Mouse (Mus musculus): ENCODE results near the gene Rhog. TPM values are rescaled to one million over a fixed set of nuclear protein-coding genes. Genes with fewer than 3 reads are reported as not detected.

Rhog gene
- polyA plus RNA-seq, 1 experiment, result 20.0 TPM

DNA sequence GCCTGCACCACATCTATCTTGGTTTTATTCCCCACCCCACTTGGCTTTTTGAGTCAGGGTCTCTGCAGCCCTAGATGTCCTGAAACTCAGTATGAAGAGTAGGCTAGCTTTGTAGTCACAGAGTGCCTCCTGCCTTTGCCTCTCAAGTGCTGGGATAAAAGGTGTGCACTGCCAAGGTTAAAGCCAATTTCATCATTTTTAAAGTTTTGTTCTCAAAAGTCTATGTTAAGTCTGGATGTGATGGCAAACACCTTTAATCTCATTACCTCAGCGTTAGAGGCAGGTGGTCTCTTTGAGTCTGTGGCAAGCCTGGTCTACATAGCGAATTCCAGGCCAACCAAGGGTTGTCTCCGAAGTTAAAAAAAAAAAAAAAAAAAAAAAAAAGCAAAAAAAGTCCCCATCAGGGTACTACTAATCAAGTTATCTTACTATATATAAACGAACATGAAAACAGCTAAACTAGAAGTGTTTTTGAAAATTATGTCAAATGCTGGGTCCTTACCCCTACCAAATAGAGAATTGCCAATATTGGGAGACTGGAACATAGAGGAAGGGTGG is 47.0 kb downstream of the Rhog start:
- H3K9me3 ChIP-seq (replicated peaks; ENCODE audit: control insufficient read depth, insufficient read depth, low read length, poor library complexity, severe bottlenecking), result no peaks in the 10 kb centered on the region
- TF ChIP-seq CTCF (IDR thresholded peaks at IDR 0.05; ENCODE audit: low read depth, low read length), result no peak
- no peak for TF ChIP-seq POLR2A (IDR thresholded peaks at IDR 0.05; ENCODE audit: insufficient read depth, low read length)
- no peak for TF ChIP-seq EP300 (IDR thresholded peaks at IDR 0.05; ENCODE audit: insufficient read depth, low read depth, low read length)
- H3K36me3 ChIP-seq (ENCODE audit: control insufficient read depth, insufficient read depth, low read length, poor library complexity, severe bottlenecking), result peaks cover 14% of the 10 kb centered on the region; the same call in 1 of the 2 replicates
- H3K4me1 ChIP-seq (ENCODE audit: control insufficient read depth, insufficient read depth, low read length), result no peaks in the 10 kb centered on the region
- H3K9ac ChIP-seq (ENCODE audit: low read depth, poor library complexity, severe bottlenecking), result peak overlapping the region; percentile 93
- H3K27ac ChIP-seq (ENCODE audit: insufficient read depth, low read length), result no peak overlapping the region
- H3K27me3 ChIP-seq (ENCODE audit: control insufficient read depth, insufficient read depth, low read length, poor library complexity, severe bottlenecking), result no peaks in the 10 kb centered on the region
- H3K4me3 ChIP-seq (ENCODE audit: low read depth, low read length), result peak overlapping the region; percentile 57

- H3K4me3 ChIP-seq (ENCODE audit: low read depth, low read length), result no peak overlapping the region
- H3K9ac ChIP-seq (ENCODE audit: low read depth, poor library complexity, severe bottlenecking), result no peak overlapping the region
- H3K27ac ChIP-seq (ENCODE audit: insufficient read depth, low read length), result no peak overlapping the region
- no peak for TF ChIP-seq POLR2A (IDR thresholded peaks at IDR 0.05; ENCODE audit: insufficient read depth, low read length)
- peaks cover 2% of the 10 kb centered on the region for H3K4me1 ChIP-seq (ENCODE audit: control insufficient read depth, insufficient read depth, low read length)
- H3K9me3 ChIP-seq (replicated peaks; ENCODE audit: control insufficient read depth, insufficient read depth, low read length, poor library complexity, severe bottlenecking), result no peaks in the 10 kb centered on the region
- no peaks in the 10 kb centered on the region for H3K27me3 ChIP-seq (ENCODE audit: control insufficient read depth, insufficient read depth, low read length, poor library complexity, severe bottlenecking)
- peaks cover 16% of the 10 kb centered on the region for H3K36me3 ChIP-seq (ENCODE audit: control insufficient read depth, insufficient read depth, low read length, poor library complexity, severe bottlenecking)
Measured at GRCm38 (mm10) chr7:102205646-102206045, 50.2 kb downstream of the Rhog start.

DNA sequence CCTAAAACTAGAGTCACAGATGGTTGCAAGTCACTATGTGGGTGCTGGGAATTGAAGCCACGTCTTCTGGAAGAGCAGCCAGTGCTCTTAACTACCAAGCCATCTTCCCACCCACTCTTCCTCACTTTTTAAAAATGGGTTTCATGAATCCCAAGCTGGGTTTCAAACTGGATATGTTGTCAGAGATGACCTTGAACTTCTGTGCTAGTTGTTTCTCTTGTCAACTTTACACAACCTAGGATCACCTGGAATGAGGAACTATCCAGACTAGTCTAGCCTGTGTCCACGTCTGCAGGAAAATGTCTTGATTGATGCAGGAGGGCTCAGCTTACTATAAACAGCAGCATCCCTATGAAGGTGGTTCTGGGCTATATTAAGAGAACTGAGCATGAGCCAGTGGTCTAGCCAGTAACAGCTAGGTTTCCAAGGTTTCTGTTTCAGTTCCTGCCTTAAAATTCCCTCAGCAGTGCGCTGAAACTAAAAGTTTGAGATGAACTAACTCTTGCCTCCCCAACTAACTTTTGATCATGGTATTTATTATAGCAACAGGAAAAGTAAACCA is 51.5 kb downstream of the Rhog start:
- H3K27me3 ChIP-seq (ENCODE audit: control insufficient read depth, insufficient read depth, low read length, poor library complexity, severe bottlenecking), result no peaks in the 10 kb centered on the region
- peaks cover 2% of the 10 kb centered on the region for H3K4me1 ChIP-seq (ENCODE audit: control insufficient read depth, insufficient read depth, low read length)
- TF ChIP-seq CTCF (IDR thresholded peaks at IDR 0.05; ENCODE audit: low read depth, low read length) (no peak), EP300 (IDR thresholded peaks at IDR 0.05; ENCODE audit: insufficient read depth, low read depth, low read length) (no peak)
- H3K9ac ChIP-seq (ENCODE audit: low read depth, poor library complexity, severe bottlenecking), result no peak overlapping the region
- peaks cover 20% of the 10 kb centered on the region for H3K36me3 ChIP-seq (ENCODE audit: control insufficient read depth, insufficient read depth, low read length, poor library complexity, severe bottlenecking)
- no peak overlapping the region for H3K27ac ChIP-seq (ENCODE audit: insufficient read depth, low read length)
- no peak overlapping the region for H3K4me3 ChIP-seq (ENCODE audit: low read depth, low read length)
- no peaks in the 10 kb centered on the region for H3K9me3 ChIP-seq (replicated peaks; ENCODE audit: control insufficient read depth, insufficient read depth, low read length, poor library complexity, severe bottlenecking)

DNA sequence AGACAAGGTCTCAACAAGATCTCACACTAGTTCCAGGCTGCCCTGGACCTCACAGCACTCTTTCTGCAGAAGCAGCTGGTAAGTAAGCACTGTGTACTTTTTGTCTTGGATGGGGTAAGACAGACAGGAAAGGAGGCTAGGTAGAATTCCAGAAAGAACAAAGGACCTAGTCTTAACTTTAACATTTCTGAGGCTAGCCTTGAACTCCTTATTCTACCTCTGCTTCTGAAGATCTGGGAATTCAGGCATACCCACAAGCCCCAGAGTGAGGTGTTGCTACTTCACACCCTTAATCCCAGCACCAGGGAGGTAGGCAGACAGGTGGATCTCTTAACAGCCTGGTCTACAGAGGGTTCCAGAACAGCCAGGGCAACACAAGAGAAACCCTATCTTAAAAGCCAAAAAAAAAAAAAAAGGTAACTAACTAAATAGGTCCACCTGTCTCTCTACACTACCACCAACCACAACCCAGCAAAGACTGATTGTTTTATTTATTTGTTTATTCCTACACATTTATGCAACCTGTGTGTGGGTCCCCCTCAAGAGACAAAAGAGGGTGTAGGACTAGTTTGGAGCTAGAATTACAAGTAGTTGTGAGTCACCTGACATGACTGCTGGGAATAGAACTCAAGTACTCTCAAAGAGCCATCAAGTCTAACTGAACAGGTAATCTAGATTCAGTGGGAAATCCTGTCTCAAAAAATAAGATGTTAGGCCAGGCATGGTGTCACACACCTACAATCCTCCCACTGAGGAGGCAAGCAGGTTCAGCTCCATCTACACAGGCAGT is 54.7 kb downstream of the Rhog start:
- Histone ChIP-seq H3K4me3 (ENCODE audit: low read depth, low read length) (peak overlapping the region; percentile 45), H3K27ac (ENCODE audit: insufficient read depth, low read length) (peak overlapping the region; percentile 98), H3K36me3 (ENCODE audit: control insufficient read depth, insufficient read depth, low read length, poor library complexity, severe bottlenecking) (peaks cover 14% of the 10 kb centered on the region), H3K9ac (ENCODE audit: low read depth, poor library complexity, severe bottlenecking) (peak overlapping the region; percentile 60), H3K9me3 (replicated peaks; ENCODE audit: control insufficient read depth, insufficient read depth, low read length, poor library complexity, severe bottlenecking) (no peaks in the 10 kb centered on the region), H3K4me1 (ENCODE audit: control insufficient read depth, insufficient read depth, low read length) (peaks cover 2% of the 10 kb centered on the region), H3K27me3 (ENCODE audit: control insufficient read depth, insufficient read depth, low read length, poor library complexity, severe bottlenecking) (no peaks in the 10 kb centered on the region)
- TF ChIP-seq POLR2A (IDR thresholded peaks at IDR 0.05; ENCODE audit: insufficient read depth, low read length), result no peak

- no peaks in the 10 kb centered on the region for H3K9me3 ChIP-seq (replicated peaks; ENCODE audit: control insufficient read depth, insufficient read depth, low read length, poor library complexity, severe bottlenecking)
- TF ChIP-seq CTCF (IDR thresholded peaks at IDR 0.05; ENCODE audit: low read depth, low read length), result no peak
- TF ChIP-seq EP300 (IDR thresholded peaks at IDR 0.05; ENCODE audit: insufficient read depth, low read depth, low read length), result no peak
- no peak for TF ChIP-seq POLR2A (IDR thresholded peaks at IDR 0.05; ENCODE audit: insufficient read depth, low read length)
- no peak overlapping the region for H3K4me3 ChIP-seq (ENCODE audit: low read depth, low read length)
- no peaks in the 10 kb centered on the region for H3K27me3 ChIP-seq (ENCODE audit: control insufficient read depth, insufficient read depth, low read length, poor library complexity, severe bottlenecking)
- no peak overlapping the region for H3K9ac ChIP-seq (ENCODE audit: low read depth, poor library complexity, severe bottlenecking)
- peaks cover 2% of the 10 kb centered on the region for H3K4me1 ChIP-seq (ENCODE audit: control insufficient read depth, insufficient read depth, low read length)
- peaks cover 15% of the 10 kb centered on the region for H3K36me3 ChIP-seq (ENCODE audit: control insufficient read depth, insufficient read depth, low read length, poor library complexity, severe bottlenecking)
- peak overlapping the region; percentile 98 for H3K27ac ChIP-seq (ENCODE audit: insufficient read depth, low read length)
Measured at GRCm38 (mm10) chr7:102200576-102200975, 55.3 kb downstream of the Rhog start.

- no peak for TF ChIP-seq CTCF (IDR thresholded peaks at IDR 0.05; ENCODE audit: low read depth, low read length)
- no peak for TF ChIP-seq POLR2A (IDR thresholded peaks at IDR 0.05; ENCODE audit: insufficient read depth, low read length)
- no peak for TF ChIP-seq EP300 (IDR thresholded peaks at IDR 0.05; ENCODE audit: insufficient read depth, low read depth, low read length)
Measured at GRCm38 (mm10) chr7:102192356-102192755, 63.5 kb downstream of the Rhog start.

More at GRCm38 (mm10) chr7:102192356-102192755, 63.5 kb downstream of the Rhog start:
- no peak overlapping the region for H3K9ac ChIP-seq (ENCODE audit: low read depth, poor library complexity, severe bottlenecking)
- peaks cover 1% of the 10 kb centered on the region for H3K4me1 ChIP-seq (ENCODE audit: control insufficient read depth, insufficient read depth, low read length)
- no peak overlapping the region for H3K4me3 ChIP-seq (ENCODE audit: low read depth, low read length)
- H3K27me3 ChIP-seq (ENCODE audit: control insufficient read depth, insufficient read depth, low read length, poor library complexity, severe bottlenecking), result no peaks in the 10 kb centered on the region
- peaks cover 55% of the 10 kb centered on the region for H3K36me3 ChIP-seq (ENCODE audit: control insufficient read depth, insufficient read depth, low read length, poor library complexity, severe bottlenecking)
- H3K27ac ChIP-seq (ENCODE audit: insufficient read depth, low read length), result no peak overlapping the region
- H3K9me3 ChIP-seq (replicated peaks; ENCODE audit: control insufficient read depth, insufficient read depth, low read length, poor library complexity, severe bottlenecking), result no peaks in the 10 kb centered on the region

Other genes with a start within 250 kb of the Rhog start
- gene Il18bp, start 237.4 kb downstream of the Rhog start, polyA plus RNA-seq (2011; ENCODE audit: insufficient read depth, insufficient read length, low read depth, missing spikeins), result 6.3 TPM in 2 replicates
- gene Rnf121, start 190.6 kb downstream of the Rhog start, polyA plus RNA-seq (2011; ENCODE audit: insufficient read depth, insufficient read length, low read depth, missing spikeins), result 21.9 and 27.1 TPM in 2 replicates
- gene Xndc1, start 190.5 kb downstream of the Rhog start, polyA plus RNA-seq (2011; ENCODE audit: insufficient read depth, insufficient read length, low read depth, missing spikeins), result 43.9 and 54.2 TPM in 2 replicates
- gene Xntrpc, start 190.3 kb downstream of the Rhog start, polyA plus RNA-seq (2011; ENCODE audit: insufficient read depth, insufficient read length, low read depth, missing spikeins), result 0.76 and 1.3 TPM in 2 replicates
- gene Trpc2, start 172.9 kb downstream of the Rhog start, polyA plus RNA-seq (2011; ENCODE audit: insufficient read depth, insufficient read length, low read depth, missing spikeins), result not detected in 2 replicates
- 0.94 and 0.99 TPM in 2 replicates for gene Art1, start 154.3 kb downstream of the Rhog start, polyA plus RNA-seq (2011; ENCODE audit: insufficient read depth, insufficient read length, low read depth, missing spikeins)
- gene Art5, start 146.6 kb downstream of the Rhog start, polyA plus RNA-seq (2011; ENCODE audit: insufficient read depth, insufficient read length, low read depth, missing spikeins), result 2.7 and 3.7 TPM in 2 replicates
- gene Chrna10, start 139.2 kb downstream of the Rhog start, polyA plus RNA-seq (2011; ENCODE audit: insufficient read depth, insufficient read length, low read depth, missing spikeins), result not detected in 2 replicates
- gene Nup98, start 45.9 kb downstream of the Rhog start, polyA plus RNA-seq (2011; ENCODE audit: insufficient read depth, insufficient read length, low read depth, missing spikeins), result 118 and 119 TPM in 2 replicates
- 48.9 and 55.0 TPM in 2 replicates for gene Pgap2, start 45.8 kb downstream of the Rhog start, polyA plus RNA-seq (2011; ENCODE audit: insufficient read depth, insufficient read length, low read depth, missing spikeins)
- gene Stim1, start 11.8 kb upstream of the Rhog start, polyA plus RNA-seq (2011; ENCODE audit: insufficient read depth, insufficient read length, low read depth, missing spikeins), result 26.0 and 28.9 TPM in 2 replicates
- gene Rrm1, start 185.6 kb upstream of the Rhog start, polyA plus RNA-seq (2011; ENCODE audit: insufficient read depth, insufficient read length, low read depth, missing spikeins), result 157 and 167 TPM in 2 replicates
- gene Olfr543, start 225.6 kb upstream of the Rhog start, polyA plus RNA-seq (2011; ENCODE audit: insufficient read depth, insufficient read length, low read depth, missing spikeins), result not detected in 2 replicates
- not detected in 2 replicates for gene Olfr544, start 232.3 kb upstream of the Rhog start, polyA plus RNA-seq (2011; ENCODE audit: insufficient read depth, insufficient read length, low read depth, missing spikeins)
- not detected in 2 replicates for gene Olfr545, start 243.5 kb upstream of the Rhog start, polyA plus RNA-seq (2011; ENCODE audit: insufficient read depth, insufficient read length, low read depth, missing spikeins)